Mouse (Mus musculus): Measurements from ENCODE around the gene Il21r.

- TF ChIP-seq CTCF (IDR thresholded peaks at IDR 0.05; ENCODE audit: low read depth) (no peak), EP300 (IDR thresholded peaks at IDR 0.05; ENCODE audit: low read depth) (no peak)
Observed at GRCm38 (mm10) chr7:125556096-125556495, 47.1 kb upstream of the Il21r start.
